Mouse (Mus musculus) left cerebral cortex, adult 8-10 months (tissue): ENCODE measurements around the gene Eif2b5. TPM values are rescaled to one million over a fixed set of nuclear protein-coding genes. Genes with fewer than 3 reads are reported as not detected.
"Not testable (repeated sequence)": the region's sequence is repeated elsewhere in the genome, so short reads cannot be mapped to it uniquely, and the experiment has no call there.

ENCODE experiments used
- DNase-seq, 2 experiments: peaks; one replicate each; pipeline ENCODE4 v3.0.0; 2022; ENCODE audit warnings: low spot score in 2 of 2
- total RNA-seq, 4 experiments: library from RNA; stranded (reverse); gene quantifications; 2 replicates each; pipeline ENCODE4 v1.2.4; 2022

Gene Eif2b5
- total RNA-seq, 4 experiments from 2014 or later, result 57.3 to 62.6 (median 59.3) TPM

- DNase-seq, result not testable (repeated sequence)
These were observed 9.9 kb upstream of the Eif2b5 start for GRCm38 (mm10) chr16:20488751-20489150.

DNA sequence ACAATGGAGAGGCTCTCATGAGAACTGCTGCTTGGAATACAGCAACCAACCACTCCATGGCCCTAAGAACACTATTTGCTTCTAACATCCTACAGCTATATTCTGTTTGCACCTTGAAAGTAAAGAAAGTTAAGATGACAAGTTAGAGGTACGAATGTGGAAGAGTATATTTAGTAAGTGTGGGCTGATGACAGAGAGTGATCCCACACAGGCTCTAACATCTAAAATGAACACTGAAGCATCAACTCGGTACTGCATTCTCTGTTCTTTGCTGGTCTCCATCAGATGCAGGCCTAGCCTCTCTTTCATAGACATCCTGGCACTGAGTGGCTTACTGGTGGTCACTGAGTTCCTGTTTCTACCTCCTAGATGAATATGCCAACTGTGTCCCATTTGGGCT is 9.4 kb upstream of the Eif2b5 start:
- DNase-seq, result no peak

- DNase-seq, result no peak
These were observed 8.0 kb upstream of the Eif2b5 start for GRCm38 (mm10) chr16:20490581-20490980.

DNA sequence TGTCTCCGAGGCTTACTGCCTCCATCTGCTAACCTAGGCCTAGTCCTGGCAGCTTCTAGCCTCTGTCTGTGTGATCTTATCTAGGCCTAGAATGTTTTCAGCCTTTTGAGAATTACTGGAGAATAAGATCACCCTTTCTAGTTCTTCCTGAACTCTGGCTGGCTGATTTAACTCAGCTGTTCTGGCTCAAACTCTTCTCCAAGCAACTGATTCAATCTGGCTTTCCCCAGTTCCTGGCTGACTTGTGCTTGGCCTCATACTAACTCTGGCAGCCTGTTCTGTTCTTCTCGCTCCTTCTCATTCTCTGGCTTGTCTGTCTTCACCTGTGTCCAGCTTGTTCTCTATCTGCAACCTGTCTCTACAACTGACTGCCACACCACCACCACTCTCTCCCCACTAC is 7.3 kb upstream of the Eif2b5 start:
- DNase-seq, result no peak

DNA sequence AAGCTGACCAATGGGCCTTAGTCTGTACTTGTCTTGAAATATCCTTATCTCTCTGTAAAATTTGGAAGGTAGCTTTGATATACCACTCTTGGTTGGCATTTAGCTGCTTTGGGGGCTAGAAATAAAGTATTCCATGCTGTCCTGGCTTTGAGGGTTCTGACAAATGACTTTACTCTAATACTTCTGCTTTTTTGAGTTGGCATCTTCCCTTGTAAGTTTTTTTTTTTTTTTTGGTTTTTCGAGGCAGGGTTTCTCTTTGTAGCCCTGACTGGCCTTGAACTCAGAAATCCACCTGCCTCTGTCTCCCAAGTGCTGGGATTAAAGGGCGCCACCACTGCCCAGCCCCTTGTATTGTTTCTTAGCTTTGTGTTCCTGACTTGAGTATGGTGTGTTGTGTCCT is 5.2 kb upstream of the Eif2b5 start:
- DNase-seq, result no peak

DNA sequence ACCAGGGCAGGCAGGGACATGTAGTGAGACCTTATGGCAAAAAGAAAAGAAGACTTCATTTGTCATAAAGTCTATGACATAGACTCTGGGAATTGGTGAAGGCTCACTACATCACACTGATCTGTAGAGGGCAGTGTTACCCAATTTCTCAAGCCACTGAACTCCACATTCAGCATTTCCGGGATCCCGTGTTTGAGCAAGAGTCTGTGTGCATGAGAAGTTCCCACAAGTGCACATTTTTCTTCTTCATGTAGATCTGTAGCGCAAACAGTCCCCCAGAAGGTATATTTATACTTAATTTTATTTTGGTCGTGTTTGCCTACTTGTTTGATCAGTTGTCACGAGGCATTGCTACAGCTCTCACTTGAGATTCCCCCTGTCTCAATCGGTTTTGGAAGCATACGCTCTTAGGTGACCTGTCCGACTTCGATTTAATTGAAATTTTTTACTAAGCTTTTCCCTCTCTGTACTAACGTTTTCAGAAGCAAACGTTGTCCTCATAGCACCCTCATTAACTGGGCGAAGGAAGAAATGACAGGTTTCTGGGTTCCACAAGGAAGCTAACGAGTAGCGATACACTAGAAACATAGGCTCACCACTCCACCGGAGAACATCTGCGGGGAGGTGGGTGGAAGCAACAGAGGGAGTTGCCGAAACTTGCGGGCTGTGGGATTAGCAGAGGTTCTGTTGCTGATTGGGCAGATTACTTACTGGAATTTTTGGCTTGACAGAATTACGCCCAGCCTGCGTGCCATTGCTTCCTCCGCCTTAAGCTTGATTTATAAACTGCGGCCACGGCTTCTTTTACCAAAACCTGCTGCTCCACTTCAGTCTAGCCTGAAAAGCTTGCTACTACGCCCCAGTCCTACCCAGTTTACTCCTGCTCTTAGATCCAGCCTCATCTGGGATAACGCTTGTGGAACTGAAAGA is 1.7 kb upstream of the Eif2b5 start:
- DNase-seq, result no peak

DNA sequence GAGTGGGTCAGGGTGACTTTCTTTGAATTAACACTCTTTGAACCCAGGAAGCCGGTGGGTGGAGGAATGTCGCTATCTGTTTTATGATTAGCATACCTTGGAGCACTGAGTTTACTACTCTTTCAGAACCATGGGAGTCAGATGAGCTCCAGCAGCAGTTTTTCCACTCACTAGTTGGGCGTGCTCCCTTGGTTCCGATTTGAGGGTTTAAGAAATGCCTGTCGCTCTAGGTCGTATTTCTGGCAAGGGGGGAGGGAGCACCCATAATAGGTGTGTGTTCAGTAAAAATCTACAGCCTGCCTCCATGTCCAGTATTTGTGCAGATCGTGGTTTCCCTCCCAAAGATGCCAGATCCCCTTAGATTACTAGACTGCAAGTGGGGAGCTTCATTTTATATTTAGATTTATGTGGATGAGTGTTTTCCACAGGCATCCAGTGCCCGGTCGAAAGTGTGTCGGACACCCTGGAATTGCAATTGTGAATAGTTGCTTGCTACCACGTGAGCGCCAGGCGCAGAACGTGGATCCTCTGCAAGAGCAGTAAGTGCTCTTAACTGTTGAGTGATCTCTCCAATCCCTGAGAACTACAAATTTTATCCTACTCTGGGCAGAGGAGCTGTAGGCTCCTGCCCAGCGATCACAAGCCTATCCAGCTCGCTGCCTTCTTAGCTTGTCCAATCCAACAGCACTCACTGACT is 489 bp upstream of the Eif2b5 start:
- DNase-seq, result no peak

DNA sequence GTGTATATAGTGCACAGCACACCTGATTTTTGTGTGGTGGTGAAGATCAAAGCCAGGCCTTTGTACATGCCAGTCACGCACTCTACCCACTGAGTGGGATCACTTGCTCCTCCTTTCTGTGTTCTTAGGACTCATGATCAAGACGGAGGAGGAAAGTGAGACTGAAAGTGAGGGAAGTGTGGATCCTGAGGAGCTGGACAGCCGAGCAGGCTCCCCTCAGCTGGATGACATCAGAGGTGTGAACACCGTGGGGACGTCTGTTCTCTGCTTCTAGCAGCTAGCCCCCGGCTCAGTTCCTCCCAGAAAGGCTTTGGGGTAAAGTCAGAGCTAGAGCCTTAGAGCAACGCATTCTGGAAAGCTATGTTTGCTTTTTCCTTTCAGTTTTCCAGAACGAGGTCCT is 7.4 kb downstream of the Eif2b5 start:
- DNase-seq, result peak in 1 of 2 experiments; percentile 57

DNA sequence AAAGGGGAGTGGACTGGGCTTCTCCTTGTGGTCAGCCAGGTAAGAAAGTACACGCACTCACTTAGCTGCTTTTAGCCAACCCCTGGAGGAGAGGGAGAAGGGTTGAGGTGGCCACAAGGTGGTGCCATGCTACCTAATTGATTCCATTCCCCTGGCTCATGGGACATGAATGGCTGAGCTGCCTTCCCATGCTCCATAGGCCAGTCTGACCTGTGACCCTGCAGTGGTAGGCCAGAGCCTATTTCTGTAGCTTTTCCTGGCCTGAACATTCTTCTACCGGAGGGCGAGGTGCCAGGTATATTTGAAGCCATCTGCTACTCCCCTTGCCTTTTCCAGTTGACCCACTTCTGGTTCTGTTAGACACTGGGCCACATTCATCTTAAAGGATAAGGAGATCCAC is 10.7 kb downstream of the Eif2b5 start:
- no peak for DNase-seq

GRCm38 (mm10) chr16:20511277-20511847 is 12.7 kb downstream of the Eif2b5 start:
- no peak for DNase-seq

DNA sequence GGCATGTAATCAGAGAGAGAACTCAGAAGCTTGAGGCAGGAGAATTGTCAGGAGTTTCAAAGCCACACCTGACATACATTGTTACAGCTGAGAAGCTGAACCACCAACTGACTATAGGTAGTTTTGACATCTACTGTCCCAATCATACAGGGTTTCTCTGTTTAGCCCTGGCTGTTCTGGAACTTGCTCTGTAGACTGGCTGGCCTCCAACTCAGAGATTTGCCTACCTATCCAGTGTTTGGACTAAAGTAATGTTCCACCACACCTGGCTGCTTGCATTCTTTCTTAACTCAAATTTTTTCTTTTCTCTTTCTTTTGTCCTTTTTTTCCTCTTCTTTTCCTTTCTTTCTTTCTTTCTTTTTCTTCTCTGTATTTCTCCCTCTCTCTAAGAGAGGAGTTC is 17.4 kb downstream of the Eif2b5 start:
- no peak for DNase-seq

- peak; percentile 62 to 85 for DNase-seq
These were observed 18.1 kb downstream of the Eif2b5 start, which contains the start of gene Dvl3 for GRCm38 (mm10) chr16:20516726-20517201. Gene Dvl3, plus strand, starts transcription at chr16:20516982.

GRCm38 (mm10) chr16:20517216-20517615 is 18.6 kb downstream of the Eif2b5 start:
- DNase-seq, result no peak

GRCm38 (mm10) chr16:20517701-20518374 is 19.2 kb downstream of the Eif2b5 start:
- no peak for DNase-seq

GRCm38 (mm10) chr16:20523886-20524285 is 25.3 kb downstream of the Eif2b5 start:
- no peak for DNase-seq

DNA sequence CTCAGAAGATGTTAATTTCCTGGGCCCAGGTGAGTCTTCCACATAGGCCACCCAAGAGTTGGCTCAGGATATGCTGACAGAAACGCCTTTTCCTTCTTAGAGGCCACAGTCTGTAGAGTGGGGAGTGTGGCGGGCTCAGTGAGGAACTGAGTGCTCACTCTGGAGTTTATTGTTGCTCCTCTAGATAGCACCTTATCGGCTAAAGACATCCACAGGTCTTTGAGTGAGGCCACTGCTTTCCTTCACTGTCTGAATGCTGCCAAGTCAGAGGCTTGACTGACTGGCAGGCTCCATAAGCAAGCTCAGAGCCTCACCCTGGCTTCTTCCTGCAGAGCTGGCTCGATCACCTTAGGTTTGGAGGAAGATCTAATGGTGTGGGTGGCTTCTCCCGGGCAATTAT is 30.2 kb downstream of the Eif2b5 start:
- no peak for DNase-seq

DNA sequence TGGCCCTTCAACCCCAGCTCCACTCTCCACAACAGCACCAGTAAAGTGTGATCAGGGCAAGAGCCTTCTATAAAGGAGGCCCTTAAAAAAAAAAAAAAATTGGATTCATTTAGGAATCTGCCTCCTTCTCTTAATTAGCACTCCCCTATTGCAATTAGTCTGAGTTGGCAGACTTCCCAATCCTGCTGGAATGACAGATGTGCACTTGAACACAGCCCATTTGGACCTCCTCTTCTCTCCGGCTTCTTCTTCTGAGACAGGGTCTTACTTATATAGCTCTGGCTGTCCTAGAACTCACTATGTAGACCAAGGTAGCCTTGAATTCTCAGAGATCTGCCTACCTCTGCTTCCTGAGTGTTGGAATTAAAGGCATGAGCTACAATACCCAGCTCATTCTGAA is 30.8 kb downstream of the Eif2b5 start:
- DNase-seq, result no peak

- no peak for DNase-seq
These were observed 32.3 kb downstream of the Eif2b5 start for GRCm38 (mm10) chr16:20530941-20531340.

DNA sequence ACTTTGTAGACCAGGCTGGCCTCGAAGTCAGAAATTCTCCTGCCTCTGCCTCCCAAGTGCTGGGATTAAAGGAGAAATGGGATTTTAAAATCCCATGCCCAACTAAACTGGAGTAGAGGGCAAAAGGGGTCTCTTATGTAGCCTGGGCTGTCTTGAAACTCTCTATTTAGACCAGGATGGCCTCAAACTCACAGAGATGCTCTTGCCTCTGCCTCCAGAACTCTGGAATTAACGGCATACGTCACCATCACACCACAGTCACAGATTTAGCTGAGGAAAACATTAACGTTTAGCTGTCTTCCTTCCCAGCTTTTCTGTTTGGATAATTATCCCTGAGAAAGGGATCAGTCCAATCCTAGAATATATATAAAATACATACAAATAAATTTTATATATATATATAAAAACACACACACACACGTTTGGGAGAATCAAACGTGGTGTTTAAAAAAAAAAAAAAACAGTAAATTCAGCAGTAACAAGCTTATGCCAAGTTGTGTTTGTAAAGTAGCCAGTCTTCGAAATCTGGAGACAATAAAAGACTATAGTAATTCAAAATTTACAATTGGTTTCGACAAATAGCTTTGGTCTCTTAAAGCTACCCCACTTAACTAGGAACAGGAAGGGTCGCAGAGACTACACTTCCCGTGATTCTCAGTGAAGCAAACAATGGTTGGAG is 36.1 kb downstream of the Eif2b5 start:
- DNase-seq, result no peak

DNA sequence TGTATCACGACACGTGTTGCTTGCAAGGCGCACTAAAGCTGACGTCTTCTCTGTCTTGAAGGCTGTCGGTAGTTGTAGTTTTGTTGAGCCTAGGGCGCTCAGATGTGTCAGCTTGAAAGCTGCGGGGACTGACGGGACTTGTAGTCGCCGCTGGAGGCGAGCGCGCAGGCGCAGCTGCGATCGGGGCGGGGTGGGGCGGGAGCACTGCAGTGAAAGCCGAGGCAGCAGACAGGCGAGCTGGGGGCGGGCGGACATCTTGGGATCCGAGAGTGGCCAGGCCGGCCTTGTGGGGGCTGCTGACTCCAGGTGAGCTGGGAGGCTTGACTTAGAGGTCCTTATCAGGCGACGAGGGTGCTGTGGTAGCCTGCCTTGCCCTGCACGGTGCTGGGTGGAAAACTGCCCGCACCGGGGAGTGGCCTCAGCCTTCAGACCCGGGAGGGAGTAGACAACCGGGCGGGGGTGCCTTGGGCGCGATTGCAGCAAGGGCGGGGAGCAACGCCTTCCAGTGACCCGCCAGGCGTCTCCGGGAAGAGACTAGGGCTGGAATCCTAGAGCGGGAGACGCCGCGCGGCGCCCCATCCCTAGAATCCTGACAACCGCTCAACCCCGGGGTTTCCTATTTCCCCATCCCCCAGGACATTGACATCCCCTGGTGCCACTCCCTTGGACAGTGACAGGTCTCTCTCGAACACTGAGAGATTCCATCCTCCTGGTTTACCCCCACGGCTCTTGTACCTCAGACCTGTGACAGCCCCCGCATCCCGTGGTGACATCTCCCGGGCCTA is 36.9 kb downstream of the Eif2b5 start, which contains the start of gene Ap2m1:
Gene Ap2m1 (plus strand): TSS at position 183 of the 785 bp plus-strand sequence.
- peak; percentile 75 to 98 for DNase-seq
